Mouse (Mus musculus): ENCODE results near the gene Pigm. TPM values are rescaled to one million over a fixed set of nuclear protein-coding genes. Genes with fewer than 3 reads are reported as not detected.

The Pigm gene
- total RNA-seq (2021), result 10 to 100 TPM in 1 of 2 experiments, 1 to 10 TPM in 1; 9.8 to 10.5 TPM
- long read RNA-seq, experiment 1, full-length matches to known transcripts, result 3 of 3 reads
- long read RNA-seq, experiment 1, partial matches to known transcripts, result 0 of 3 reads
- long read RNA-seq, experiment 1, other reads (novel, unspliced or antisense), result 0 of 3 reads
- long read RNA-seq, experiment 2, full-length matches to known transcripts, result 7 of 7 reads
- long read RNA-seq, experiment 2, partial matches to known transcripts, result 0 of 7 reads
- long read RNA-seq, experiment 2, other reads (novel, unspliced or antisense), result 0 of 7 reads

- intact Hi-C loops (cut with DNase I), result no loop called here
- peak; percentile 98 to 99 for DNase-seq (ENCODE audit: low spot score in 2 of 2)
These were observed at the start of gene Pigm for GRCm38 (mm10) chr1:172376198-172376667. Gene Pigm (plus strand): TSS chr1:172376546.

GRCm38 (mm10) chr1:172326684-172327083, 49.7 kb upstream of the Pigm start:
- DNase-seq (ENCODE audit: low spot score in 2 of 2), result no peak
- intact Hi-C loops (cut with DNase I), result no loop called here

GRCm38 (mm10) chr1:172327206-172328001, 48.9 kb upstream of the Pigm start:
- intact Hi-C loops (cut with DNase I), result no loop called here
- peak in 1 of 2 experiments; percentile 70 for DNase-seq (ENCODE audit: low spot score in 2 of 2)

- intact Hi-C loops (cut with DNase I), result no loop called here
These were observed 48.3 kb upstream of the Pigm start for GRCm38 (mm10) chr1:172328041-172328440.

GRCm38 (mm10) chr1:172328461-172328860, 47.9 kb upstream of the Pigm start:
- no peak for DNase-seq (ENCODE audit: low spot score in 2 of 2)
- intact Hi-C loops (cut with DNase I), result no loop called here

More at GRCm38 (mm10) chr1:172328041-172328440, 48.3 kb upstream of the Pigm start:
- DNase-seq (ENCODE audit: low spot score in 2 of 2), result no peak

- peak; percentile 84 to 95 for DNase-seq (ENCODE audit: low spot score in 2 of 2)
- intact Hi-C loops (cut with DNase I), result no loop called here
These were observed 47.2 kb upstream of the Pigm start, which contains the start of gene Kcnj9 for GRCm38 (mm10) chr1:172329131-172329530. Gene Kcnj9 (minus strand): TSS chr1:172329318.

- intact Hi-C loops (cut with DNase I), result loop anchor here (2.0 kb wide), 1 partner anchor 35 kb away; no protein-coding TSS in a partner anchor
- DNase-seq (ENCODE audit: low spot score in 2 of 2), result no peak
These were observed 46.7 kb upstream of the Pigm start for GRCm38 (mm10) chr1:172329616-172330015.

GRCm38 (mm10) chr1:172331422-172331947, 44.9 kb upstream of the Pigm start:
- peak in 1 of 2 experiments; percentile 64 for DNase-seq (ENCODE audit: low spot score in 2 of 2)
- intact Hi-C loops (cut with DNase I), result loop anchor here (2.0 kb wide), 1 partner anchor 33 kb away; no protein-coding TSS in a partner anchor

GRCm38 (mm10) chr1:172332925-172333324, 43.4 kb upstream of the Pigm start:
- intact Hi-C loops (cut with DNase I), result no loop called here

GRCm38 (mm10) chr1:172333512-172333911, 42.8 kb upstream of the Pigm start:
- DNase-seq (ENCODE audit: low spot score in 2 of 2), result no peak
- intact Hi-C loops (cut with DNase I), result no loop called here

More at GRCm38 (mm10) chr1:172332925-172333324, 43.4 kb upstream of the Pigm start:
- no peak for DNase-seq (ENCODE audit: low spot score in 2 of 2)

- no peak for DNase-seq (ENCODE audit: low spot score in 2 of 2)
These were observed 40.5 kb upstream of the Pigm start for GRCm38 (mm10) chr1:172335804-172336203.

GRCm38 (mm10) chr1:172337411-172338185, 38.7 kb upstream of the Pigm start:
- intact Hi-C loops (cut with DNase I), result no loop called here
- no peak for DNase-seq (ENCODE audit: low spot score in 2 of 2)

More at GRCm38 (mm10) chr1:172335804-172336203, 40.5 kb upstream of the Pigm start:
- intact Hi-C loops (cut with DNase I), result no loop called here

- intact Hi-C loops (cut with DNase I), result no loop called here
- peak; percentile 74 to 77 for DNase-seq (ENCODE audit: low spot score in 2 of 2)
These were observed 35.5 kb upstream of the Pigm start, which contains the start of gene Kcnj10 for GRCm38 (mm10) chr1:172340729-172341321. Gene Kcnj10 (plus strand): TSS chr1:172341210.

GRCm38 (mm10) chr1:172341386-172341785, 35.0 kb upstream of the Pigm start:
- intact Hi-C loops (cut with DNase I), result no loop called here

GRCm38 (mm10) chr1:172342729-172343128, 33.6 kb upstream of the Pigm start:
- intact Hi-C loops (cut with DNase I), result no loop called here
- DNase-seq (ENCODE audit: low spot score in 2 of 2), result peak; percentile 68 to 73

More at GRCm38 (mm10) chr1:172341386-172341785, 35.0 kb upstream of the Pigm start:
- no peak for DNase-seq (ENCODE audit: low spot score in 2 of 2)

GRCm38 (mm10) chr1:172343914-172344313, 32.4 kb upstream of the Pigm start:
- intact Hi-C loops (cut with DNase I), result no loop called here
- no peak for DNase-seq (ENCODE audit: low spot score in 2 of 2)

GRCm38 (mm10) chr1:172344820-172345219, 31.5 kb upstream of the Pigm start:
- intact Hi-C loops (cut with DNase I), result no loop called here
- no peak for DNase-seq (ENCODE audit: low spot score in 2 of 2)

- intact Hi-C loops (cut with DNase I), result no loop called here
- peak in 1 of 2 experiments; percentile 40 for DNase-seq (ENCODE audit: low spot score in 2 of 2)
These were observed 29.6 kb upstream of the Pigm start for GRCm38 (mm10) chr1:172346707-172347106.

GRCm38 (mm10) chr1:172347382-172347781, 29.0 kb upstream of the Pigm start:
- no peak for DNase-seq (ENCODE audit: low spot score in 2 of 2)
- intact Hi-C loops (cut with DNase I), result no loop called here

Data from left cerebral cortex, postnatal 14 days (tissue).